Mouse (Mus musculus): Measurements from ENCODE around the gene Ksr2. TPM values are rescaled to one million over a fixed set of nuclear protein-coding genes. Genes with fewer than 3 reads are reported as not detected.

The Ksr2 gene
- polyA plus RNA-seq, 1 experiment from 2014 or later = 0.19 TPM

GRCm38 (mm10) chr5:117455546-117455945 lies 41.7 kb downstream of the Ksr2 start:
- no peaks in the 10 kb centered on the region for H3K27me3 ChIP-seq (ENCODE audit: control insufficient read depth, insufficient read depth, low read length)
- H3K4me3 ChIP-seq (ENCODE audit: low read depth, low read length) = no peak overlapping the region
- H3K9ac ChIP-seq (ENCODE audit: low read depth, low read length) = no peak overlapping the region
- no peak overlapping the region for H3K27ac ChIP-seq (ENCODE audit: low read depth, low read length)
- no peaks in the 10 kb centered on the region for H3K36me3 ChIP-seq (ENCODE audit: control insufficient read depth, insufficient read depth, low read length)
- no peak overlapping the region for H3K4me2 ChIP-seq
- H3K9me3 ChIP-seq (replicated peaks; ENCODE audit: control insufficient read depth, low read length) = no peaks in the 10 kb centered on the region
- peaks cover 3% of the 10 kb centered on the region; the same call in 1 of the 2 replicates for H3K4me1 ChIP-seq (ENCODE audit: control insufficient read depth, insufficient read depth, low read length)
- WGBS (ENCODE audit: insufficient replicate concordance) = 42% methylated on average over 8 of the region's 8 CpGs
- ATAC-seq (replicated peaks; ENCODE audit: insufficient number of reproducible peaks, low FRiP score, low TSS enrichment) = no peak

- Histone ChIP-seq H3K4me1 (ENCODE audit: control insufficient read depth, insufficient read depth, low read length) (peaks cover 3% of the 10 kb centered on the region; the same call in 1 of the 2 replicates), H3K9ac (ENCODE audit: low read depth, low read length) (no peak overlapping the region), H3K27ac (ENCODE audit: low read depth, low read length) (no peak overlapping the region), H3K4me3 (ENCODE audit: low read depth, low read length) (no peak overlapping the region), H3K27me3 (ENCODE audit: control insufficient read depth, insufficient read depth, low read length) (no peaks in the 10 kb centered on the region), H3K9me3 (replicated peaks; ENCODE audit: control insufficient read depth, low read length) (0 out of 2 replicates have a peak, but pooled peaks cover 4% of the 10 kb centered on the region), H3K4me2 (no peak overlapping the region), H3K36me3 (ENCODE audit: control insufficient read depth, insufficient read depth, low read length) (no peaks in the 10 kb centered on the region)
- WGBS (ENCODE audit: insufficient replicate concordance) = 64% methylated on average over 9 of the region's 9 CpGs
- ATAC-seq (replicated peaks; ENCODE audit: insufficient number of reproducible peaks, low FRiP score, low TSS enrichment) = no peak
Observed at GRCm38 (mm10) chr5:117457121-117457520, 43.3 kb downstream of the Ksr2 start.

- H3K4me3 ChIP-seq (ENCODE audit: low read depth, low read length) = no peak overlapping the region
- H3K36me3 ChIP-seq (ENCODE audit: control insufficient read depth, insufficient read depth, low read length) = no peaks in the 10 kb centered on the region
- ATAC-seq (replicated peaks; ENCODE audit: insufficient number of reproducible peaks, low FRiP score, low TSS enrichment) = 0 out of 2 replicates have a peak, but pooled peaks have one; percentile 14
- H3K27me3 ChIP-seq (ENCODE audit: control insufficient read depth, insufficient read depth, low read length) = no peaks in the 10 kb centered on the region
- peaks cover 3% of the 10 kb centered on the region; the same call in 1 of the 2 replicates for H3K4me1 ChIP-seq (ENCODE audit: control insufficient read depth, insufficient read depth, low read length)
- 70% methylated on average over 8 of the region's 8 CpGs for WGBS (ENCODE audit: insufficient replicate concordance)
- H3K9me3 ChIP-seq (replicated peaks; ENCODE audit: control insufficient read depth, low read length) = 0 out of 2 replicates have a peak, but pooled peaks cover 4% of the 10 kb centered on the region
- H3K9ac ChIP-seq (ENCODE audit: low read depth, low read length) = no peak overlapping the region
- H3K27ac ChIP-seq (ENCODE audit: low read depth, low read length) = no peak overlapping the region
- H3K4me2 ChIP-seq = no peak overlapping the region
Observed at GRCm38 (mm10) chr5:117457583-117457982, 43.8 kb downstream of the Ksr2 start.

- peaks cover 3% of the 10 kb centered on the region; the same call in 1 of the 2 replicates for H3K4me1 ChIP-seq (ENCODE audit: control insufficient read depth, insufficient read depth, low read length)
- ATAC-seq (replicated peaks; ENCODE audit: insufficient number of reproducible peaks, low FRiP score, low TSS enrichment) = no peak
- H3K4me2 ChIP-seq = no peak overlapping the region
Observed at GRCm38 (mm10) chr5:117458899-117459298, 45.1 kb downstream of the Ksr2 start.

GRCm38 (mm10) chr5:117460261-117460660 lies 46.5 kb downstream of the Ksr2 start:
- WGBS (ENCODE audit: insufficient replicate concordance) = 85% methylated on average over 14 of the region's 14 CpGs
- Histone ChIP-seq H3K9ac (ENCODE audit: low read depth, low read length) (no peak overlapping the region), H3K27ac (ENCODE audit: low read depth, low read length) (no peak overlapping the region), H3K36me3 (ENCODE audit: control insufficient read depth, insufficient read depth, low read length) (no peaks in the 10 kb centered on the region), H3K4me1 (ENCODE audit: control insufficient read depth, insufficient read depth, low read length) (peaks cover 3% of the 10 kb centered on the region; the same call in 1 of the 2 replicates), H3K4me2 (no peak overlapping the region), H3K9me3 (replicated peaks; ENCODE audit: control insufficient read depth, low read length) (0 out of 2 replicates have a peak, but pooled peaks cover 4% of the 10 kb centered on the region), H3K4me3 (ENCODE audit: low read depth, low read length) (no peak overlapping the region), H3K27me3 (ENCODE audit: control insufficient read depth, insufficient read depth, low read length) (no peaks in the 10 kb centered on the region)
- no peak for ATAC-seq (replicated peaks; ENCODE audit: insufficient number of reproducible peaks, low FRiP score, low TSS enrichment)

More at GRCm38 (mm10) chr5:117458899-117459298, 45.1 kb downstream of the Ksr2 start:
- Histone ChIP-seq H3K9me3 (replicated peaks; ENCODE audit: control insufficient read depth, low read length) (0 out of 2 replicates have a peak, but pooled peaks cover 4% of the 10 kb centered on the region), H3K36me3 (ENCODE audit: control insufficient read depth, insufficient read depth, low read length) (no peaks in the 10 kb centered on the region), H3K27me3 (ENCODE audit: control insufficient read depth, insufficient read depth, low read length) (no peaks in the 10 kb centered on the region), H3K27ac (ENCODE audit: low read depth, low read length) (no peak overlapping the region), H3K4me3 (ENCODE audit: low read depth, low read length) (no peak overlapping the region), H3K9ac (ENCODE audit: low read depth, low read length) (no peak overlapping the region)
- WGBS (ENCODE audit: insufficient replicate concordance) = 58% methylated on average over 9 of the region's 9 CpGs

- Histone ChIP-seq H3K9me3 (replicated peaks; ENCODE audit: control insufficient read depth, low read length) (no peaks in the 10 kb centered on the region), H3K27me3 (ENCODE audit: control insufficient read depth, insufficient read depth, low read length) (no peaks in the 10 kb centered on the region), H3K9ac (ENCODE audit: low read depth, low read length) (no peak overlapping the region), H3K4me3 (ENCODE audit: low read depth, low read length) (no peak overlapping the region), H3K36me3 (ENCODE audit: control insufficient read depth, insufficient read depth, low read length) (no peaks in the 10 kb centered on the region), H3K27ac (ENCODE audit: low read depth, low read length) (no peak overlapping the region), H3K4me2 (no peak overlapping the region), H3K4me1 (ENCODE audit: control insufficient read depth, insufficient read depth, low read length) (no peaks in the 10 kb centered on the region)
- ATAC-seq (replicated peaks; ENCODE audit: insufficient number of reproducible peaks, low FRiP score, low TSS enrichment) = no peak
- WGBS (ENCODE audit: insufficient replicate concordance) = 52% methylated on average over 12 of the region's 12 CpGs
Observed at GRCm38 (mm10) chr5:117467052-117467451, 53.3 kb downstream of the Ksr2 start.

- no peak for ATAC-seq (replicated peaks; ENCODE audit: insufficient number of reproducible peaks, low FRiP score, low TSS enrichment)
Observed at GRCm38 (mm10) chr5:117468961-117469360, 55.2 kb downstream of the Ksr2 start.

GRCm38 (mm10) chr5:117469572-117469971 lies 55.8 kb downstream of the Ksr2 start:
- 59% methylated on average over 8 of the region's 8 CpGs for WGBS (ENCODE audit: insufficient replicate concordance)
- H3K27me3 ChIP-seq (ENCODE audit: control insufficient read depth, insufficient read depth, low read length) = no peaks in the 10 kb centered on the region
- no peaks in the 10 kb centered on the region for H3K4me1 ChIP-seq (ENCODE audit: control insufficient read depth, insufficient read depth, low read length)
- H3K36me3 ChIP-seq (ENCODE audit: control insufficient read depth, insufficient read depth, low read length) = no peaks in the 10 kb centered on the region
- ATAC-seq (replicated peaks; ENCODE audit: insufficient number of reproducible peaks, low FRiP score, low TSS enrichment) = no peak
- H3K27ac ChIP-seq (ENCODE audit: low read depth, low read length) = no peak overlapping the region
- no peaks in the 10 kb centered on the region for H3K9me3 ChIP-seq (replicated peaks; ENCODE audit: control insufficient read depth, low read length)
- no peak overlapping the region for H3K4me2 ChIP-seq
- no peak overlapping the region for H3K9ac ChIP-seq (ENCODE audit: low read depth, low read length)
- H3K4me3 ChIP-seq (ENCODE audit: low read depth, low read length) = no peak overlapping the region

More at GRCm38 (mm10) chr5:117468961-117469360, 55.2 kb downstream of the Ksr2 start:
- H3K9ac ChIP-seq (ENCODE audit: low read depth, low read length) = no peak overlapping the region
- H3K27me3 ChIP-seq (ENCODE audit: control insufficient read depth, insufficient read depth, low read length) = no peaks in the 10 kb centered on the region
- WGBS (ENCODE audit: insufficient replicate concordance) = 78% methylated on average over 4 of the region's 4 CpGs
- H3K4me1 ChIP-seq (ENCODE audit: control insufficient read depth, insufficient read depth, low read length) = no peaks in the 10 kb centered on the region
- H3K9me3 ChIP-seq (replicated peaks; ENCODE audit: control insufficient read depth, low read length) = no peaks in the 10 kb centered on the region
- no peak overlapping the region for H3K4me3 ChIP-seq (ENCODE audit: low read depth, low read length)
- H3K27ac ChIP-seq (ENCODE audit: low read depth, low read length) = no peak overlapping the region
- H3K36me3 ChIP-seq (ENCODE audit: control insufficient read depth, insufficient read depth, low read length) = no peaks in the 10 kb centered on the region
- no peak overlapping the region for H3K4me2 ChIP-seq

- no peaks in the 10 kb centered on the region for H3K36me3 ChIP-seq (ENCODE audit: control insufficient read depth, insufficient read depth, low read length)
Observed at GRCm38 (mm10) chr5:117481162-117481561, 67.4 kb downstream of the Ksr2 start.

More at GRCm38 (mm10) chr5:117481162-117481561, 67.4 kb downstream of the Ksr2 start:
- H3K4me2 ChIP-seq = no peak overlapping the region
- H3K27me3 ChIP-seq (ENCODE audit: control insufficient read depth, insufficient read depth, low read length) = no peaks in the 10 kb centered on the region
- ATAC-seq (replicated peaks; ENCODE audit: insufficient number of reproducible peaks, low FRiP score, low TSS enrichment) = no peak
- no peak overlapping the region for H3K4me3 ChIP-seq (ENCODE audit: low read depth, low read length)
- no peak overlapping the region for H3K9ac ChIP-seq (ENCODE audit: low read depth, low read length)
- no peaks in the 10 kb centered on the region for H3K4me1 ChIP-seq (ENCODE audit: control insufficient read depth, insufficient read depth, low read length)
- H3K9me3 ChIP-seq (replicated peaks; ENCODE audit: control insufficient read depth, low read length) = no peaks in the 10 kb centered on the region
- H3K27ac ChIP-seq (ENCODE audit: low read depth, low read length) = no peak overlapping the region
- 85% methylated on average over 3 of the region's 3 CpGs for WGBS (ENCODE audit: insufficient replicate concordance)
